Mouse (Mus musculus) G1E-ER4 (cell line): ENCODE results near the gene Rrp12. TPM values are rescaled to one million over a fixed set of nuclear protein-coding genes. Genes with fewer than 3 reads are reported as not detected.

ENCODE experiments used
- GATA1 ChIP-seq: IDR thresholded peaks from one replicate; pipeline ENCODE4 v1.8.0; 2012; ENCODE audit warnings: low read length, inconsistent platforms
- polyA plus RNA-seq: library from polyadenylated mRNA; stranded (reverse); fragments of >175 nt; gene quantifications from 2 replicates; pipeline ENCODE4 v1.2.3, GENCODE M21; 2012

Rrp12 gene
- polyA plus RNA-seq = 45.6 and 48.0 TPM in 2 replicates

DNA sequence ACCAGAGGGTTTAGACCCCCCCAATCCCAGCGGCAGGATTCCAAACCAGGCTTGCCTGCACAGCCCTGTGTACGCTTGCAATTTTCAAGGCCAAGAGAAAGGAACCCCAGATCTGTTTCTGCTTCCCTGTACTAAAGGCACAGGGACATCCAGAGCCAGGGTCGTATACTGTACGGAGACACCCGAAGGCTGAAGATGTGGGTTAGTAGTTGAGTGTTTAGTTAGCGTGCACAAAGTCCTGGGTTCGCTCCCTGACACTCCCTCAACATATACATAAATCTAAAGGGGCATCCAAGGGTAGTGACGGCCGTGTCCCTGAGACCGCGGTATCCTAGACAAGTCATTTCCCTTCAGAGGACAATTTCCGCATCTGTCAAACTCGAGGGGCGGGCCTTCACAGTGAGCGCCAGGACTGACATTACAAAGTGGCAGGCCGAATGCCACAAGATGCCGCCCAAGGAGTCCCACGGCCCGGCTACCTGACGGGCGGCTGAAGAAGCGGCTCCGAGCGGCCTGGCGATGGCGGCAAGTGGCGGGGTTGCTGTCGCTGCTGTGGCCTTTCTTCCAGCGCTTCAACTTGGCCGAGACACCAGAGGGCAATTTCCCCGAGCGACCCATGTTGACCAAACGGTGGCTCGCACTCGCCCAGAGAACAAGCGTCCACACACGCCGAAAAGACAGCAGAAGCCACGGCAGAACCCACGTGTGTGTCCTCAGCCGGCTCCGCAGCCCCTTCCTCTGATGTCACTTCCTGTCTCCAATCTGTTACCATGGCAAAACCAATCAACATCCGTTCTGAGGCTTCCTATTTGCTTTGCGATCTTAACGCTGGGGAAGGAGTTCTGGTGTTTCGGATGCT, at the start of gene Rrp12:
Gene Rrp12, minus strand, starts transcription at position 714 of the 859 bp plus-strand sequence.
- TF ChIP-seq GATA1 = no peak

DNA sequence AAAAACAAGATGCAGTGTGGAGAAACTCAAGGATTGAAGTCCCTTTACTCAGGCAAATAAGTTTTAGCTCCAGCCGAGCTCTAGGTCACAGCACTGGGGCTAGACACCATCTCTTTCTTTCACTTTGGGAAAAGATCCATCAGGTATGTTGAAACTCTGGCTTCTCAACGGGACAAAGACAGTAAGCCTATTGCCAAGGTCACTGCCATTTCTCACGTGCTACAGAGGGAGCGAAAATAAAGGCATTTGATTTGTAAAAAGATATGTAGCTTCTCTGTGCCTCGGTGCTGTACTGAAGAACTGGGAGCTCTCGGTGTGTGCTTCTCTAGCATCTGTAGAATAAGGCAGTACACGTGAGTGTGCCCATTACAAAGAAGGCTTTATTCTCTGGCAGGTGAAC, 47.9 kb upstream of the Rrp12 start:
- TF ChIP-seq GATA1 = no peak

DNA sequence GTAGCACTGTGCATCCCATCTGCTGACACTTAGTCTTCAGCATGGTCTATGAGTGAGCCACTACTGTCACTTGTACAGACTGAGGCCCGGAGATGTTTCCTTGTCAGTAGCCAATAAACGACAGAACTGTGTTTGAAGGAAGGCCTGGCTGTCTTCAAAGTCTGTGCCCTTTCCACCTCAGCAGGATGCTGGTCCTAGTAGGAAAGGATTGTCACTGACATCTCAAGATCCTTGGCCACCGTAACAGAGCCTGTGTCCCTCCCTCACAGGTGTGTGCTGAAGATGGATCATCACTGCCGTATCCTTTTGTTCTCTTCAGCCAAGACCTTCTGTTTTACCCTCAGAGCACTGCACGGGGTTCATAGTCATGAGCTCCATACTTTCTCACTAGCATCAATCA, 42.6 kb upstream of the Rrp12 start:
- no peak for TF ChIP-seq GATA1

DNA sequence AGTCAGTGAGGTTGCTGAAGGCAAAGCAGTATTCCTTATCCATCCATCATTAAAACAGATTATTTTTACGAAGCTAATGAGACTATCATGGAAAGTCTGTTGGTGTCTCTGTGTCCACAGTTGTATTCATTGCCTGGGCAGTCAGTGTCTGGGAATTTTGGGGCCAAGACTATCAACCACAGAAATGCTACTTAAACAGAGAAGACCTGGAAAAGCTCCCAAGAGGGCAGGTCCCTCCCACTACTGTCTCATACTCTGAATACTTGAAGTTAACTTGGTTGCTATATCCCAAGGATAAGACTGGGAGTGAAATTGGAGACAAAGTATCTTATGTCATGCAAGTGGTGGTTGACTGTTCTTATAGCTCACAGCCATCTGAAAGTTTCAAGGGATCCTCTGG, 39.9 kb upstream of the Rrp12 start:
- TF ChIP-seq GATA1 = no peak

DNA sequence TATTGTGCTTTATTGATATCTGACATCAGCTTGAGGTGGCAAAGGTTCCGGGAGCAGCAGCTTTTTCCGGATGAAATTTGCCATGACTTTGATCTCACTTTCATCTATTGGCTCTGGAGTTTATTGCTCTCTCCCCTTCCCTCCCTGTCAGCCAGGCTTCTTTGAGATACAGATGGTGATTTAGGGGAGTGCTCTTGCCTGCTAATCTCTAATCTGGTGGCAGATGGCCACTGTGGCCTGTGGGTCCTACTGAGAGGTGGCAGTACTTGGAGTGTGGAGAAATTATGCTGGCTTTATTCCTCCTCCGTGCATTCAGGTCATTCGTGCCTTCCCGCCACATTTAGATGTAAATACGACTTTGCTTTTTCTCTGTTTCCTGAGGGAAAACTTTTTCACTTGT, 38.2 kb upstream of the Rrp12 start:
- TF ChIP-seq GATA1 = no peak

DNA sequence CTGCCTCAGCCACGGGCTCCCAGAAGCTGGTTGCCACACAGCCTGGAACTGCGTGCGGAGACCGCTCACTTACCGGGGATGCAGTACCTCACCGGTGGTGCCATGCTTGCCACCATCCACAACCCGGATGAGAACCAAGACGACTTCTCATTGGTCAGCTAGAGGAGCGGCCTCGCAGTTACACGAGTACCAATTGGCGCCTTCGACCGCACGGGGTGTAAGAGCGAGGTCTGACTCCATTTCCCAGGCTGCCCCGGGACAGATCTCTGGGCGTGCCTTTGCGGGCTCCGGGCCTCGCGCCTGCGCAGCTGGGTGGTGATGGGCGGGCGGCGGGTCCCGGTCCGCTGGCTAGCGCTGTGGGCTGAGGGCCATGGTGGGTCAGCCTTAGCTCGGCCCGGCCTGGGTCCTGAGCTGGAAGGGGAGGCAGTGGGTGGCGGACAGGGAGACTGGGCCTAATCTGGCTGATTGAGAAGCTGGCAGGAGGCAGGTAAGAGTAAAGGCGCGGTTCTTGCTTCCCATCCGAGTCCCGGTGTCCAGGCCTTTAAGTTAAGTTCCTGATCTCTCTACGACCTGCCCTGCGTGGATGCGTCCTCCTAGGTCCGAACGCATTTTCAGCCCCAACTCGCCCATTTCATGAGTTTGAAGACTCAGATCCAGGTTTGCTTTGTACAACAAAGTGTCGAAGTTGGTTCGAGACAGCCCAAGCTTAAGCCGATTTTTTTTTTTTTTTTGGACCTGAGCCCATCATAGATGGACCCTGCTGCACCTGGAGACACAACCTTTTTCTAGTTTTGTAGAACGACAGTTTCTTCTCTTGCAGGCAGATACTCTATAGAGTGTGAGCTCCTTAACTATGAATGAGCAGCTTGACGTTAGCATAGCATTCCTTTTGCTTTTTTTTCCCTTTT, 37.5 kb upstream of the Rrp12 start, which contains the start of the genes Exosc1 and Zdhhc16:
Gene Exosc1, minus strand, starts transcription at position 245 of the 908 bp plus-strand sequence.
Gene Zdhhc16, plus strand, starts transcription at position 302 of the 908 bp plus-strand sequence.
- TF ChIP-seq GATA1 = no peak

DNA sequence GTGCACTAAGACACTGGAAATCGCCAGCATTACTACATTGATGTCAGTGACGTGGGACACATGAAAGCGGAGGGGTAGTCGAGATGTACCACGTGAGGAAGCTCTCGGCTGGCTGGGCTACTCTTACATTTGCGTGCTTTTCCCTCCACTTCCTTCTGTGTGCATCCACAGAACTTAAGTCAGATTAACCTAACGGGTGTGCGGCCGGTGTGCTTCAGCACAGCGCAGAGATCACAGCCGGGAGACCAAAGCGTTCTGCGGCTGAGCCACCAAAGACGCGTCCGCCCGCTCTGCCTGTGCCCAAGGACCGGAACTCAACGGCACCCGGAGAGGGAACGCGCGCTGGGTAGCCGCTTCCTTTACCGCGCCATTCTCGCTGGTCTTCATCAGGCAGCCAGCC, 36.7 kb upstream of the Rrp12 start:
- TF ChIP-seq GATA1 = no peak

DNA sequence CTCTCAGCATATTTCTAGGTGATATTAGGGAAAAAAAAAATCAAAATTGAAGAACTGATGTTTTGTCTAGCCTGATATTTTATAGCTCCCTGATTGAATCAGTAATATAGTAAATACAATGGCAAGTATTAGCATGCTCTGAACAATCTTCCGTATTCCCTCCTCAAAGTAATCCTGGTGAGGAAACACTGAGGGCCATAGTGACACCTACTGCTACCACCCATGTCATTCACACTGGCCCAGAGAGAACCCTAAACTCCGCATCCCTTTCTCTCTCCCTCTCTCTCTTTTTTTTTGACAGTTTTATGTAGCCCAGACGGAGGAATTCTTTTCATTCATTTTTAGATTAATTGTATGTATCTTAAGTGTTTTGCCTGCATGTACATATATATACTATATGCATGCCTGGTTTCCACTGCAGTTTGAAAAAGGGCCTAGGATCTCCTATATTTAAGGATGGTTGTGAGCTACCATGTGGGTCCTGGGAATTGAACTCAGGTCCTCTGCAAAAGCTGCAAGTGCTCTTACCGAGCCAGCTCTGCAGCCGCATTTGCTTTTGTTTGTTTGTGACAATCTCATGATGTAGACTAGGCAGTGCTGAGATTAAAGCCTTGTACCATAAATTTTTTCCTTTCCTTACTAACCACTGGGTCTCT, 24.6 kb upstream of the Rrp12 start:
- no peak for TF ChIP-seq GATA1

DNA sequence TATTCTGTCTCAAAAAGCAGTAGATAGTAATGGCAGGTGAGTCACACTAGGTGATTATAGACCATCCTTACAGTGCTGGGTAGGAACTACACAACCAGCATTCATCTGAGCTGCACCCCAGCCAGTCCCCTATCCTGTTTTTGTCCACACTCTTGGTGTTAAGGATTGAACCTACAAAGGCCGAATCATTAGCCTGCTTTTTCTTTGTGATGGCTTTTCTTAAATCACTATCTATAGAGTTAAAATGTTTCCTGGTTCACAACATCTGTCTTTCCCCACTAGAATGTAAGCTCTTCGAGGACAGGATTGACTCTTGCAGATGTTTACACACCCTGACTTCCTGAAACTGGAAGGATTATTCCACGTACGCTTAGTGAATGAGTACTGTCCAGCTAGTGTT, 23.5 kb upstream of the Rrp12 start:
- no peak for TF ChIP-seq GATA1

DNA sequence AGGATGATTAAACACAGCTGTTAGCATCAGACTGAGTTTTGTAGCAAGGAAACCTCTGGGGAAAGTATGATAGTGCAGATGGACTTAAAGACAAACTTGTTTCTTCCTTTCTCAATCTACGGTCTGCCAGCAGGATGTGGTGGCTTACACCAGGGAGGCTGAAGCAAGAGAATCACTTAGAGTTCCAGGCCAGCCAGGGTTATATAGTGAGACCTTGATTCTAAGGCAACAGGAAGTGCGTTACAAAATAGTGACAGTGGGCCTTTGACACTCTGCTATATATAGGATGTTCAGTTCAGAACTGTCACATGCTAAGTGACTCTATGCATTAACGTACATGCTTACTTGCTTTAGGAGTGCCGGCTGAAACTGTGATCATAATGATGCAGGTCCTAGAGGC, 20.9 kb upstream of the Rrp12 start:
- TF ChIP-seq GATA1 = no peak

DNA sequence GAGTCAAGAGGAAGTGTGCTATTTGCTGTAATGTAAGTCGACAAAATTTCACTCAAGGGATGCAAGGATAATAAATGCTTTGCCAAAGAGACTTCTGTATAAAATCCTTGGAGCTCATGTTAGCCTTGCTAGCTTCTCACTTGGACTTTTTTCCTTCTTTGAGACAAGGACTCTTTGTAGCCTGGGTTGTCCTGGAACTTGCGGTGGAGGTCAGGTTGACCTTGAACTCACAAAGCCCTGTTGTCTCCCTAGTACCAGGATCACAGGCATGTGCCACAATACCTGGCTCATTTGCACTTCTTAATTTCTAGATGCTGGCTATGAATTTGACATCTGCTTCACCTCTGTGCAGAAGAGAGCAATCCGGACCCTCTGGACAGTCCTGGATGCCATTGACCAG, 19.3 kb upstream of the Rrp12 start:
- no peak for TF ChIP-seq GATA1

DNA sequence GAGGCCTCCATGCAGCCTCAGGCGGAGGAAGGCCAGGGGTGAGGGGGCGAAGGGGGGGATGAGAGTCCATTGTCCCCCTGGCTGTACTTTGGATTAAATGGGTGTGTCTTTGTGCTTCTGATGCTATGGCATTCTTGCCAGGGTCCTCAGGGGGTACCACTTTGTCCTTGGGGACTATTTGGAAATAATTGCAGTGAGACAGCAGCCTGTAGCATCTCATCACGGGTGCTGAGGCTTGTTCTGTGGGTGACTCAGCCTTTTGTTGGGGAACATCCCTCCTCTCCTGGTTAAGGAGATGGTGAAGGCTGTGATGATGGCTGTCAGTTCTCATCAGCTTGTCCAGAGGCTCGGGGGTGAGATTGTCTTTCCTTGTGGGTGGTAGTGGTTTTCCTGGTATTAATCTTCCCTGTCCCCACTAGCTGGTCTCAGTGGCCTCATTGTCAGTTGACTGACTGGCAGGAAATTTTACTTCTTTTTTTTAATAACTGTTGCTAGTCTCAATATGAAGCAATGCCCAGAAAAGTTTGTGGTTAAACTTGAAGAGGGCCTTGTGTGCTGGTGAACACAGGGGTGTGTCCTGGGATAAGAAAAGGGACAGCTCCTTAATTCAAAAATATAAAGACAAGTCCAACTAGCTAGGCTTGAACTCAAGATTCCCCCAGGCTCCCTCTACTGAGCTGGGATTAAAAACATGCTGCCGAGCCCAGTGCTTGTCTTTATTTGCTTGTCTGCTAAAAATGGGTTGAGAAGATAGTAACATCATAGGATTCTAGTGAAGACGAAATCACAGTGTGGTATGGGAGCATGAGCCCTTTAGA, 18.0 kb upstream of the Rrp12 start:
- no peak for TF ChIP-seq GATA1

DNA sequence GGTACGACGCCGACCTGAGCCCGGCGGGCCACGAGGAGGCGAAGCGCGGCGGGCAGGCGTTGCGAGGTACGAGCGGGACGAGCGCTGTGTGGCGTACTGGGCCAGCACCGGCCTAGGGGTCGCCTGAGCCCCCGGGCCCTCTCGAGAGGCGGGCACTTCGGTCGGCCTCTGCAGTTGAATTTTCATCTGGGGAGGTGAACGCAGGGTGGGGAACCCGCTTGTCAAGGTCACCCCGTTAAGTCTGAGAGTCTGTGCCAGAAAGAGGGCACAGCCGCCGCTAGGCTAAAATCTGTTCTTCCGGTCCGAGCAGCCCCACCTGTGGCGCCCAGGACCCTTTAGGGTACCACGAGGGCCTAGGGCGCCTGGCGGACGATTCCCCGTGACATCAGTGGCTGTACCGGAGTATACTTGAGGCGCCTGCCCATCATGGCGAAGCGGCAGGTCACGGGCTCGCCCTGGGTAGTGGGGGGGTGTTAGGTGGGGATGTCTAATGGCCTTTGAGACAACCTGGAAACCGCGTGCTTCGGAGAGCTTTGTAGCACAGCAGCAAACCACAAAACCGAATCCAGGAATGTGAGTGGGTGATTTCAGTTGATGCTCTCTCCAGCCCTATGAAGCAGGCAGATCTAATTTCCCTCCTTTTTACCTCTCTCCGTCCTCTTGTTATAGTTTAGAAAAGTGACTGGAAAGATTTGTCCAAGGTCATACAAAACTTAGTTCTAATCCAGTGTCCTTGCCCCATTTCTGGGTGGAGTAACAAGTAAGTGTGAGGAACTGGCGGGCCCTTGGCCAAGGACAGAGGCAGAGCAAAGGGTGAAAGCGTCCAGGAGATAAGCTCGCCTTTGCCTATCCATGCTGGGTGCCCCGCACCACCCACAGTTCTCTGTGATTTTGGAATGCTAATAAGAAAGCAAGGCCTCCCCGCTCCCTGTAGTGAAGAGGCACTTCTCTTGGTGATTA, 16.4 kb upstream of the Rrp12 start:
- no peak for TF ChIP-seq GATA1
